Mouse (Mus musculus) right cerebral cortex, postnatal 25 days (tissue): Measurements from ENCODE around the gene Aldh5a1.

Experiments
- DNase-seq: peaks from one replicate; pipeline ENCODE4 v3.0.0; 2022

The Aldh5a1 gene

GRCm38 (mm10) chr13:24930591-24930990 is 6.9 kb downstream of the Aldh5a1 start:
- no peak for DNase-seq

DNA sequence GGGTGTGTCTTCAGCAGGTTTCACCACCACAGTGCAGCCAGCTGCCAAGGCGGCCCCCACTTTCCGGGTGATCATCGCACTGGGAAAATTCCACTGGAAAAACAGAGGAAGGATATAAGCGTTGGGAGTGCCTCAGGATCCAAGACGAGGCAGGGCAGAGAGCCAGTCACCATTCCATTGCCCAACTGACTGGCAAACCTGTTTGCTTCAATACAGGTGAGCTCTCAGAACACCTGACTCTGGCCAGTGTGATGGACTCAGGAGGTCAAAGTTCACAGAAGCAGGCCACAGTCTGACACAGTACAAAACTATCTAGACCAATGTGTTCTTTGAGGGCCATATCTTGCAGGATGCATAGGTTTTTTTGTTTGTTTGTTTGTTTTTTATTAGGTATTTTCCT is 13.5 kb downstream of the Aldh5a1 start:
- DNase-seq, result no peak

DNA sequence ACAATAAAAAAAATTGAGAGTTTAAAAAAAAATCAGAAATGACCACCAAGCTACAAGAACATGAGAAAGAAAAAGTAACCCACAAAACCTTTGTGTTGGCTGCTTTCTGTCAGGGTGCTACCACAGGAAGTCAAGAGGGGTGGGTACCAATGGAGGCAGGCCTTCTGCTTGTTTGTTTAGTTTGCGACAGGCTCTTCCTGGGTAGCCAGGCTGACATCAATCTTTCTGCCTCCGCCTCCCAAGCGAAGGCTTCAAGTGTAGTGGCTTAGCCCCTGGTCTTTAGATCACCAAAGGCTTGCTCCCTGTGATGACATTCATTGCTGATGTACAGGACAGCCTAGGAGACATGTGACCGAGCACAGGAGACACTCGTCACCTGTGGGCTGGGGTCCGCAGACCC is 16.2 kb downstream of the Aldh5a1 start:
- no peak for DNase-seq

GRCm38 (mm10) chr13:24920333-24920977 is 17.0 kb downstream of the Aldh5a1 start:
- peak; percentile 38 for DNase-seq

GRCm38 (mm10) chr13:24915831-24916230 is 21.6 kb downstream of the Aldh5a1 start:
- DNase-seq, result no peak

- no peak for DNase-seq
Measured at GRCm38 (mm10) chr13:24914915-24915314, 22.5 kb downstream of the Aldh5a1 start.

- no peak for DNase-seq
Measured at GRCm38 (mm10) chr13:24913576-24913975, 23.9 kb downstream of the Aldh5a1 start.

- DNase-seq, result no peak
Measured at GRCm38 (mm10) chr13:24909112-24909511, 28.3 kb downstream of the Aldh5a1 start.

- DNase-seq, result no peak
Measured at GRCm38 (mm10) chr13:24906831-24907570, 30.5 kb downstream of the Aldh5a1 start.

DNA sequence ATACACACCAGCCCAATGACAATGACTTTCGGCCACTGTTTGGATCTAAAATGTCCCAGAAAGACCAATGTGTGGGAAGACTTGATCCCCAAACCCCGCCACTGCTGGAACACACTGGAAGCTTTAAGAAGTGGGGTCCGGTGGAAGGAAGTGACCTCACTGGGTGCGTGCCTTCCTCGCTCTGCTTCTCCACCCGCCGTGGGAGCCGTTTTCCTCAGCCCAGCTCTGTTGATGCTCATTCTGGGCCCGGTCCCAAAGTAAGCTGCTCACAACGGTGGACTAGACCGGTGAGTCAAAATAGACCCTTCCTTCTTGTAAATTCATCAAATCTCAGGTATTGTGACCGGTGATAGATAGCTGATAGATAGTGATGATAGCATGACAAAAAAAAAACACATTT is 32.0 kb downstream of the Aldh5a1 start:
- DNase-seq, result no peak

- DNase-seq, result no peak
Measured at GRCm38 (mm10) chr13:24903412-24903811, 34.0 kb downstream of the Aldh5a1 start.

DNA sequence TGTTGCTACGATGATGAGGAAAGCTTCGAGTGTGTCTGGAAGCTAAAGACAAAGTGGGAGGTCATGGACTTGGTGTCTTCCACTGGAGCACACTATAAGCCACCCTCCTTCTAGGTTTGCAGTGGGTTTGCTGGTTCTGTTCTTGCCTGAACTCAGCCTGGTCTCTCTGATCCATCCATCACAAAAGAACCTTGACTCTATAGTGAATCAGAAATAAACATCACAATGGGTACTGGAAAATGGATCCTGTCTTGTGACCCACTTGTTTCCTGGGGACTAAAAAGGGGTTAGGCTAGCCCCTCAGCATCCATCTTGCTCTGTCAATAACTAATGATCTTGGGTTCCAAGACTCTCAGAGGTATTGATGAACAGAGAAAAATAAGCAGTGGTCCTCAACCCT is 35.5 kb downstream of the Aldh5a1 start:
- no peak for DNase-seq

GRCm38 (mm10) chr13:24893880-24894279 is 43.6 kb downstream of the Aldh5a1 start:
- DNase-seq, result no peak

DNA sequence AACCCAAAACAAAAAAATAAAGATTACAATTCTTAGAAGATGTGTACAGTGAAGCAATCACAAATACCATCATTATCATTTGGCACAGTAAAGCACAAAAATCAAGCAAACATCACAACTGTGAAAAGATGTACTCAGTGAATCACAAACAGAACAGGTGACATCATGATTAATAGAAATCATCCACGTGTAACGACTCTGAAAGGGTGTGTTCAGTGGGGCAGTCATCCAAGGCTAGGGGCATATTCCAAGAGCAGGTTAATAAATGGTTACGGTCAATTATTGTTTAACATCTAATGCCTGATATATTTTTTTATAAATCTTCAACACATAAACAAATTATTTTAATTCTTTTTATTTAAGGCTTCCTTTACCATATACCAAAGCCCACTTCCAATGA is 44.9 kb downstream of the Aldh5a1 start:
- DNase-seq, result no peak

DNA sequence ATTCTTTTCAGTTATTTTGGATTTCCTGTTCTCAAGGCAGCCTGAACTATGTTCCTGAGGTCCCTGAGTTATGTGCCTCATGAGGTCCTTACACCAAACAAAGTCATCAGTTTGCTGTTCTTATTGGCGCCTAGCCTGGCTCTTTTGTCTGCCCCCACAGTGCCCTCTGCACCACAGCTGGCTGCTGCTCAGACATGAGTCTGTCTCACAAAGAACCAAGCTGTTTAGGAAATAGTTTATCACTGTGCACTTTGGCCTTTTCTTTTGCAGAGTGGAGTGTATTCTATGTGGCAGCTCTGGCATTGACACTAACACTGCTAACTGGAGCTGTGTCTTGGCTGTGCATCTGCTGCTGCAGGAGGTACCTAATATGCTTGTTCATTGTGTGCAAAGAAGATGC is 47.9 kb downstream of the Aldh5a1 start:
- no peak for DNase-seq

DNA sequence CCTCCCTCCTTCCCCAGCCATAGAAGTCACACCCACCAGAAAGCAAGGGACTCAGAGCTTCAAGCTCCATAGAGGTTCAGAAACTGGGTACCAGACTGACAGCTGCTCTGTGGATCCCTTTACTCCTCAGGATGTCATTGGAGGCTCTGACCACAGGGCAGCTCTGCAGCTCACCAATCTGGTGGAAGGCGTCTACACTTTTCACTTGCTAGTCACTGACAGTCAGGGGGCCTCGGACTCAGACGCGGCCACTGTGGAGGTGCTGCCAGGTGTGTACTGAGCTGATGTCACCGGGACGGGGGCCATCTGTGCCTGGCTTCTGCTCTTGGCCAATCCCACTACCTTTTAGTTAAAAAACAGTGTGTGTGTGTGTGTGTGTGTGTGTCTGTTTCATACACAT is 55.0 kb downstream of the Aldh5a1 start:
- no peak for DNase-seq

DNA sequence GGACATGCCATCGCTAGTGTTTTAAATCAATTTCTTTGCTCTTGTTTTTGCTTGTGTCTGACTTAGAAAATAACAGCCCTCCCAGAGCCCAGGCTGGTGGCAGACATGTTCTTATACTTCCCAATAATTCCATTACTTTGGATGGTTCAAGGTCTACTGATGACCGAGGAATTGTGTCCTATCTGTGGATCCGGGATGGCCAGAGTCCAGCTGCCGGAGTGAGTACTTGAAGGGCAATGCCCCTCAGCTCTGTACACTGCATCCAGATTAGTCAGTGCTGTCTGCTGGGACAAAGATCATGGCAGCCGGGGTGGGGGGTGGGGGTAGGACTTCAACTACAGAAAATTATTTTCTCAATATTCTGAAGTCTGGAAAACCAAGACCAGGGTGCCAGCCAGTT is 56.8 kb downstream of the Aldh5a1 start:
- DNase-seq, result no peak

DNA sequence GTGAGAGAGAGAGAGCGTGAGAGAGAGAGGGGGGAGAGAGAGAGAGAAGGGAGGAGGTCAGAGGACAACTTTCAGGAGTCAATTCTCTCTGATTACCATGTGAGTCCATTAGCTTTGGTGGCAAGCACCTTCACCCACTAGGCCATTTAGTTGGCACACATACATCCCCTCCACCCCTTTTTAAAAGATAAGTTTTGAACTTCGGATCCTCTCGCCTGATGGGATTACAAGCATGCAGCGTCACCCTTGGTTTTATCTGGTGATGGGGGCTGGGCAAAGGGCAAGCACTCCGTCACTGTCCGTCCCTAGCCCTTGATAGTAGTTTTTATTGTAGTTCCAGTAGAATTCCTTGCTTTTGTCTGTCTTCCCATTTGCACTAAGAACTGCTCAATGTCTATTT is 57.3 kb downstream of the Aldh5a1 start:
- no peak for DNase-seq

DNA sequence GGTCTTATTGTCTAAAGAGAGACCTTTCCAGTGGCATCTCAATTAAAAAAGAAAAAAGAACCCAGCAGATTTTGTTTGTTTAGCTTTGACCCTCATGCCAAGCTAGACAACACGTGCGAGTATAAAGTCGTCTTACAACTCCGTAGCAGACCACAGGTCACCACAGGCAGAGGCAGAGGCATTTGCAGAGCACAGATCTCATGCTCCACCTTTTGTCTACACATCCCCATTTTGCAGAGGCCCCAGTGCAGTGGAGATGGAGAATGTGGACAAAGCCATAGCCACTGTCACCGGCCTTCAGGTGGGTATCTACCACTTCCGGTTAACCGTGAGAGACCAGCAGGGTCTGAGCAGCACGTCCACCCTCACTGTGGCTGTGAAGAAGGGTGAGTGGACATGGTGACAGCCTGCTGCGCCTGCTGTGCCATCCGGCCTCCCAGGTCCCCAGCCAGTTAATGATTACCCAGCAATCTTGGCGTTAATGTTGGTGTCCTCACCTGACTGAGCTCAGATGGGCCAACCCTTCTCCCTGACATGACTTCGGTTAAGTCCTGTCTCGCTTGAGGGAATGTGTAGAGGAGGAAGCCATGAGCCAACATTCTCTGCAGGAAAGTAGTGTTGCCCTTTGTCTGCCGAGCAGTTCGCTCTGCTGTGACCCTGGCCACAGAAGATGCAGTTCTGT is 58.0 kb downstream of the Aldh5a1 start:
- DNase-seq, result no peak

DNA sequence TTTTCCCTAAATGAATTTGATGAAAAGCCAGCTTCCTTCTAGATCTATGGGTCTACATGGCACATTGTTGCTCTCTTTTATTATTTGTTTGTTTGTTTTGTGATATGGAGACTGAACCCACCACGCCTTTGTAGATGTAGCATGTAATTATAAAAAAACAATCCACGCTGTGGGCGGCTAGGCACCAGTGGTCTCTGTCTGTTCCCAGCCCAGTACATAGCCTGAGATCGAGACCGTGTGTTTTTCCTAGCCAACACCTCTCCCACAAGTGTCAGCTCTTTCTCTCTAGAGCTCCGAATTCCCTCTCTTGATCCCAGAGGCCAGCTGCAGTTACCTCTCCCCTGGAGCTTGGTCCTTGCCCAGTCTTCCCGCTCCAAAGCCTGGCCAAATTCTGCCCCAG is 69.2 kb downstream of the Aldh5a1 start:
- no peak for DNase-seq

DNA sequence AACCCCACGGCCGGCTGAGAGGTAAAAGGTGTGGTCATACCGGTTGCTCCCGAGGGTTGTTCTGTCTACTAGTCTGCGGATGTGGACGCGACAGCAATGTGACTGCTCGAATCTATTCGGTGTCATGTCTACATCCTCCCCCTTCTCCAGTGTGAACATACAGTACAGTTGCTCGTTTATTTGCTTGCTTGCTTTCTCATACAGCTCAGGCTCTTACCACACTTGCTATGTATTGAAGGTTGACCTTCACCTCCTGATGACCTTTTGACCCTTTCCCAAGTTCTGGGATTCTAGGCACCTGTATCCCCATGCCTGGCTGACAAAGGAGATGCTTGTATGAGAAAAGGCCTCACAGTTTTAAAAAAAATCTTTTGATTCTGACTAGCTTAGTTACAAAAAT is 69.7 kb downstream of the Aldh5a1 start:
- no peak for DNase-seq

GRCm38 (mm10) chr13:24866430-24867402 is 70.7 kb downstream of the Aldh5a1 start:
- no peak for DNase-seq

DNA sequence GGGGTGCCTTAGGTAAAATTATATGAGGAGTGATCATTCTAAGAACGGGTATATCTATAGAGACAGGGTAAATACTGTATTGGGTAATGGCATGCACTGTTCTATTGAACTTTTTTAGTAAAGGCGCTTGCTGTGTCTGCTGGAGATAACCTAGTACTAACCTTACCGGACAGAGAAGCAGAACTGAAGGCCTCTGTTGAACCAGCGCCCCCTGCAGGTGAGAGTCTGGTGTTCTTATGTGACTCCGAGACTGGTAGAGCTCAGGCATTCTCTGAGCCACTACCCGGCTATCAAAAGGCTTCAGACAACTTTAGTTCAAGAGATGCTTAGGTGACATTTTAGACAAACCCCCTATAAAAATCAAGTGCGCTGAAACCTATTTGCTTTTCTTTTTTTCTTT is 74.9 kb downstream of the Aldh5a1 start:
- DNase-seq, result no peak
